Mouse (Mus musculus) layer of hippocampus, adult 2 months (tissue): Measurements from ENCODE around the gene Sh3gl2. TPM values are rescaled to one million over a fixed set of nuclear protein-coding genes. Genes with fewer than 3 reads are reported as not detected.

Source experiments
- DNase-seq, 2 experiments: peaks; one replicate each; pipeline ENCODE4 v3.0.0; 2022; ENCODE audit warnings: low spot score in 2 of 2
- H3K27ac ChIP-seq: fragments of 200-600 bp; 2 replicates; pipeline ENCODE4 v1.8.1; 2022
- H3K4me3 ChIP-seq: fragments of 200-600 bp; 2 replicates; pipeline ENCODE4 v1.8.1; 2022; ENCODE audit warnings: mild to moderate bottlenecking
- CTCF ChIP-seq: fragments of 200-600 bp; conservative IDR thresholded peaks from 2 replicates; pipeline ENCODE4 v1.8.1; 2022; ENCODE audit warnings: antibody characterized with exemption, mild to moderate bottlenecking, moderate library complexity
- total RNA-seq, 2 experiments: library from RNA; stranded (reverse); gene quantifications; 2 replicates each; pipeline ENCODE4 v1.2.3; 2021

Gene Sh3gl2
- total RNA-seq, 2 experiments from 2014 or later, result 285 to 321 TPM

GRCm38 (mm10) chr4:85404424-85405194, 199.7 kb downstream of the Sh3gl2 start:
- no peak overlapping the region for H3K27ac ChIP-seq
- TF ChIP-seq CTCF, result peak; percentile 91
- H3K4me3 ChIP-seq, result no peak overlapping the region
- peak; percentile 41 to 75 for DNase-seq

- Histone ChIP-seq H3K27ac (peak overlapping the region; percentile 56; the same call in 1 of the 2 replicates), H3K4me3 (no peak overlapping the region)
- peak; percentile 45 to 47 for DNase-seq
- no peak for TF ChIP-seq CTCF
These were observed 200.3 kb downstream of the Sh3gl2 start for GRCm38 (mm10) chr4:85405276-85405675.

- no peak overlapping the region for H3K4me3 ChIP-seq
- no peak overlapping the region for H3K27ac ChIP-seq
- no peak for DNase-seq
- no peak for TF ChIP-seq CTCF
These were observed 211.5 kb downstream of the Sh3gl2 start for GRCm38 (mm10) chr4:85416466-85416865.

- no peak overlapping the region for H3K27ac ChIP-seq
- no peak for DNase-seq
- no peak for TF ChIP-seq CTCF
- no peak overlapping the region for H3K4me3 ChIP-seq
These were observed 215.5 kb downstream of the Sh3gl2 start for GRCm38 (mm10) chr4:85420429-85420828.

- no peak overlapping the region for H3K4me3 ChIP-seq
- no peak for DNase-seq
- H3K27ac ChIP-seq, result no peak overlapping the region
- no peak for TF ChIP-seq CTCF
These were observed 221.3 kb downstream of the Sh3gl2 start for GRCm38 (mm10) chr4:85426211-85426610.

GRCm38 (mm10) chr4:85432786-85433185, 227.9 kb downstream of the Sh3gl2 start:
- no peak overlapping the region for H3K27ac ChIP-seq
- DNase-seq, result no peak
- TF ChIP-seq CTCF, result no peak
- no peak overlapping the region for H3K4me3 ChIP-seq

- DNase-seq, result no peak
- Histone ChIP-seq H3K27ac (no peak overlapping the region), H3K4me3 (no peak overlapping the region)
- no peak for TF ChIP-seq CTCF
These were observed 229.8 kb downstream of the Sh3gl2 start for GRCm38 (mm10) chr4:85434734-85435133.

GRCm38 (mm10) chr4:85438813-85439212, 233.9 kb downstream of the Sh3gl2 start:
- Histone ChIP-seq H3K27ac (no peak overlapping the region), H3K4me3 (no peak overlapping the region)
- TF ChIP-seq CTCF, result no peak
- DNase-seq, result no peak

- Histone ChIP-seq H3K27ac (0 out of 2 replicates have a peak overlapping the region, but pooled peaks have one; percentile 14), H3K4me3 (no peak overlapping the region)
- no peak for TF ChIP-seq CTCF
- DNase-seq, result peak in 1 of 2 experiments; percentile 23
These were observed 278.7 kb downstream of the Sh3gl2 start for GRCm38 (mm10) chr4:85483586-85483985.

- peak; percentile 25 to 46 for DNase-seq
- peak overlapping the region; percentile 24; the same call in 1 of the 2 replicates for H3K27ac ChIP-seq
- no peak overlapping the region for H3K4me3 ChIP-seq
- no peak for TF ChIP-seq CTCF
These were observed 281.5 kb downstream of the Sh3gl2 start for GRCm38 (mm10) chr4:85486316-85486946.

GRCm38 (mm10) chr4:85505718-85506117, 300.8 kb downstream of the Sh3gl2 start:
- TF ChIP-seq CTCF, result no peak
- Histone ChIP-seq H3K27ac (no peak overlapping the region), H3K4me3 (no peak overlapping the region)
- no peak for DNase-seq

- TF ChIP-seq CTCF, result no peak
- H3K27ac ChIP-seq, result no peak overlapping the region
- DNase-seq, result no peak
- no peak overlapping the region for H3K4me3 ChIP-seq
These were observed 302.1 kb downstream of the Sh3gl2 start for GRCm38 (mm10) chr4:85506976-85507375.

- H3K27ac ChIP-seq, result no peak overlapping the region
- no peak overlapping the region for H3K4me3 ChIP-seq
- no peak for DNase-seq
- no peak for TF ChIP-seq CTCF
These were observed 302.6 kb downstream of the Sh3gl2 start for GRCm38 (mm10) chr4:85507491-85507890.

GRCm38 (mm10) chr4:85513288-85513687, 308.4 kb downstream of the Sh3gl2 start:
- Histone ChIP-seq H3K4me3 (peak overlapping the region; percentile 60), H3K27ac (no peak overlapping the region)
- no peak for TF ChIP-seq CTCF
- DNase-seq, result no peak
